Comparison of ENCODE assay signal across 21 mouse cellular contexts in genomic region chr15:94664612-94665011, GRCm38 (mm10). TPM values are rescaled to one million over a fixed set of nuclear protein-coding genes. Genes with fewer than 3 reads are reported as not detected.
"Had no signal": no experiment of that assay in that cellular context is flagged by ENCODE, and none has a peak within 500 bp of the region (broad histone marks: within the 10 kb centered on the region; RNA-seq: fewer than 3 reads in every experiment).

No protein-coding gene starts in this region.

- H3K9ac ChIP-seq: liver, embryonic 15.5 days; liver, postnatal 0 days; lung, embryonic 15.5 days; midbrain, embryonic 13.5 days; midbrain, embryonic 15.5 days; neural tube, embryonic 12.5 days had no signal

- DNase-seq: liver, postnatal 0 days; lung, adult 2 months; lung, postnatal 14 days; lung, postnatal 36 days; right cerebral cortex, postnatal 14 days; spleen, adult 18-20 months; thymus, adult 18-20 months; thymus, postnatal 14 days; thymus, postnatal 36 days had no signal

- H3K4me2 ChIP-seq: liver, embryonic 15.5 days; lung, embryonic 15.5 days; midbrain, embryonic 13.5 days; midbrain, embryonic 15.5 days; neural tube, embryonic 12.5 days had no signal

- H3K27me3 ChIP-seq: liver, embryonic 15.5 days; lung, embryonic 15.5 days; midbrain, embryonic 13.5 days; midbrain, embryonic 15.5 days; neural tube, embryonic 12.5 days had no signal

- H3K4me3 ChIP-seq: liver, embryonic 15.5 days; lung, embryonic 15.5 days; megakaryocyte, embryonic 14.5 days; midbrain, embryonic 10.5 days; midbrain, embryonic 13.5 days; midbrain, embryonic 15.5 days; neural tube, embryonic 12.5 days had no signal

- H3K4me1 ChIP-seq: liver, embryonic 15.5 days; midbrain, embryonic 15.5 days; neural tube, embryonic 12.5 days had no signal

- ATAC-seq: liver, postnatal 0 days; lung, postnatal 0 days; midbrain, embryonic 13.5 days; midbrain, embryonic 15.5 days had no signal

- H3K36me3 ChIP-seq: liver, embryonic 15.5 days; lung, embryonic 15.5 days; midbrain, embryonic 10.5 days; midbrain, embryonic 13.5 days; midbrain, embryonic 15.5 days; neural tube, embryonic 12.5 days had no signal

- H3K27ac ChIP-seq: liver, embryonic 15.5 days; lung, embryonic 15.5 days; macrophage; midbrain, embryonic 10.5 days; midbrain, embryonic 13.5 days; midbrain, embryonic 15.5 days; neural tube, embryonic 12.5 days had no signal

- H3K9me3 ChIP-seq: liver, embryonic 15.5 days; lung, embryonic 15.5 days; megakaryocyte, embryonic 14.5 days; midbrain, embryonic 10.5 days; midbrain, embryonic 13.5 days; midbrain, embryonic 15.5 days; neural tube, embryonic 12.5 days had no signal

RNA-seq across cellular contexts. Expression of gene Tmem117, which starts 35.6 kb away (rescaled TPM):
- total RNA-seq: megakaryocyte progenitor cell, adult 5-6 weeks; monocyte, adult 5-6 weeks; neutrophil, adult 5-6 weeks had no signal
- polyA plus RNA-seq: liver, postnatal 0 days had no signal
